In genomic region chr5:90634885-90635284, GRCm38 (mm10) we compare ENCODE assay signal across 23 mouse cellular contexts. TPM values are rescaled to one million over a fixed set of nuclear protein-coding genes. Genes with fewer than 3 reads are reported as not detected.
DNase-seq lines count a peak whose midpoint lies in the region; ATAC-seq and TF ChIP-seq lines count a peak whose summit lies in the region.
"Had no signal": no experiment of that assay in that cellular context is flagged by ENCODE, and none has a peak within 500 bp of the region (broad histone marks: within the 10 kb centered on the region; RNA-seq: fewer than 3 reads in every experiment).

No protein-coding gene starts in this region.

- H3K36me3 ChIP-seq in kidney, embryonic 15.5 days: no peaks in the 10 kb centered on the region
- no peaks in the 10 kb centered on the region for H3K36me3 ChIP-seq in kidney, embryonic 16.5 days (ENCODE audit: insufficient read depth, low read length)
- no peaks in the 10 kb centered on the region for H3K36me3 ChIP-seq in neural tube, embryonic 15.5 days
- H3K36me3 ChIP-seq: G1E had no signal

- no peaks in the 10 kb centered on the region for H3K9me3 ChIP-seq in kidney, embryonic 15.5 days (replicated peaks)
- no peaks in the 10 kb centered on the region for H3K9me3 ChIP-seq in kidney, embryonic 16.5 days (ENCODE audit: low read length)
- H3K9me3 ChIP-seq in neural tube, embryonic 15.5 days (replicated peaks): no peaks in the 10 kb centered on the region
- H3K9me3 ChIP-seq: G1E had no signal

- H3K4me3 ChIP-seq in kidney, embryonic 15.5 days (replicated peaks): no peak overlapping the region
- H3K4me3 ChIP-seq in kidney, embryonic 16.5 days (ENCODE audit: low read length): no peak overlapping the region
- H3K4me3 ChIP-seq in embryonic fibroblast, embryonic 13.5 days (ENCODE audit: insufficient read depth, low read length): no peak overlapping the region
- H3K4me3 ChIP-seq in neural tube, embryonic 15.5 days (replicated peaks): no peak overlapping the region

- H3K27me3 ChIP-seq in kidney, embryonic 15.5 days: no peaks in the 10 kb centered on the region
- H3K27me3 ChIP-seq in kidney, embryonic 16.5 days (ENCODE audit: insufficient read depth, low read length): no peaks in the 10 kb centered on the region
- H3K27me3 ChIP-seq in neural tube, embryonic 15.5 days (replicated peaks): no peaks in the 10 kb centered on the region
- H3K27me3 ChIP-seq: CH12.LX, Patski had no signal

- TF ChIP-seq POLR2A in embryonic fibroblast, embryonic 13.5 days (IDR thresholded peaks at IDR 0.05; ENCODE audit: low read depth, low read length): no peak

- no peak overlapping the region for H3K4me2 ChIP-seq in kidney, embryonic 15.5 days
- H3K4me2 ChIP-seq in kidney, embryonic 16.5 days (replicated peaks; ENCODE audit: low read depth, low read length): no peak overlapping the region
- no peak overlapping the region for H3K4me2 ChIP-seq in neural tube, embryonic 15.5 days

- H3K9ac ChIP-seq in kidney, embryonic 15.5 days: no peak overlapping the region
- no peak overlapping the region for H3K9ac ChIP-seq in kidney, embryonic 16.5 days (replicated peaks; ENCODE audit: low read length)
- H3K9ac ChIP-seq in neural tube, embryonic 15.5 days (replicated peaks): no peak overlapping the region

- WGBS in kidney, embryonic 15.5 days: 64% methylated on average over 7 of the region's 7 CpGs
- 64% methylated on average over 7 of the region's 7 CpGs for WGBS in kidney, embryonic 16.5 days
- 90% methylated on average over 7 of the region's 7 CpGs for WGBS in neural tube, embryonic 15.5 days

- no peak overlapping the region for H3K27ac ChIP-seq in kidney, embryonic 15.5 days
- no peak overlapping the region for H3K27ac ChIP-seq in kidney, embryonic 16.5 days (ENCODE audit: low read length)
- H3K27ac ChIP-seq in embryonic fibroblast, embryonic 13.5 days (ENCODE audit: insufficient read depth, low read length): 0 out of 2 replicates have a peak overlapping the region, but pooled peaks have one; percentile 26
- H3K27ac ChIP-seq in neural tube, embryonic 15.5 days (replicated peaks): no peak overlapping the region

- peak; percentile 56; the same call in 1 of the 2 replicates for ATAC-seq in kidney, embryonic 15.5 days (replicated peaks; ENCODE audit: low FRiP score)
- ATAC-seq in kidney, embryonic 16.5 days (ENCODE audit: low FRiP score, low TSS enrichment): peak; percentile 19; the same call in 1 of the 2 replicates
- no peak for ATAC-seq in neural tube, embryonic 15.5 days (ENCODE audit: low FRiP score)
- ATAC-seq: activated CD4-positive, CD25-positive, alpha-beta regulatory T cell, adult 4 months; CD4-positive, CD25-positive, alpha-beta regulatory T cell, adult 4 months; Patski had no signal

- H3K4me1 ChIP-seq in kidney, embryonic 15.5 days: no peaks in the 10 kb centered on the region
- H3K4me1 ChIP-seq in kidney, embryonic 16.5 days (ENCODE audit: insufficient read depth, low read length): 0 out of 2 replicates have a peak, but pooled peaks cover under 1% of the 10 kb centered on the region
- H3K4me1 ChIP-seq in embryonic fibroblast, embryonic 13.5 days (ENCODE audit: control insufficient read depth, insufficient read depth, low read length): 0 out of 2 replicates have a peak, but pooled peaks cover 3% of the 10 kb centered on the region
- no peaks in the 10 kb centered on the region for H3K4me1 ChIP-seq in neural tube, embryonic 15.5 days

- DNase-seq in kidney, adult 8-10 months: no peak
- no peak for DNase-seq in kidney, postnatal 4 days
- peak; percentile 55 for DNase-seq in fat pad, adult 2 months (ENCODE audit: extremely low read depth, low read depth, low spot score)
- DNase-seq in adrenal gland, postnatal 14 days: no peak
- DNase-seq: adrenal gland, adult 2 months; adrenal gland, adult 8-10 months; adrenal gland, postnatal 10 days; adrenal gland, postnatal 25 days; adrenal gland, postnatal 36 days; B cell, adult 2 months; cerebellum, adult 11 months; cerebellum, adult 11-12 months; cerebellum, adult 18-20 months had no signal

- TF ChIP-seq CTCF in embryonic fibroblast, embryonic 13.5 days (IDR thresholded peaks at IDR 0.05; ENCODE audit: borderline replicate concordance, insufficient read depth, low read length): no peak

RNA-seq across cellular contexts. Expression of gene Rassf6, which starts 5.6 kb away (rescaled TPM):
- 10.9 and 12.1 TPM in 2 replicates for polyA plus RNA-seq in kidney, embryonic 15.5 days (2015; fragmentation: Nextera tagmentation; extraction: Ambion mirVana)
- polyA plus RNA-seq in kidney, embryonic 16.5 days (2015; fragmentation: Nextera tagmentation; extraction: Ambion mirVana): 18.1 and 18.9 TPM in 2 replicates
- 4.6 and 6.7 TPM in 2 replicates for polyA plus RNA-seq in embryonic fibroblast, embryonic 13.5 days (2011; ENCODE audit: insufficient read length, low read depth, missing spikeins)
- polyA plus RNA-seq in neural tube, embryonic 15.5 days (2015; fragmentation: Nextera tagmentation; extraction: Ambion mirVana): 3.1 and 5.6 TPM in 2 replicates
- total RNA-seq in adrenal gland, postnatal 14 days (2021): 3.1 and 3.5 TPM in 2 replicates
- total RNA-seq: G1E, MEL had no signal
- polyA plus RNA-seq: adrenal gland, adult 2 months; G1E had no signal
